Mouse (Mus musculus): ENCODE data around the gene Fnbp1l.

The Fnbp1l gene

GRCm38 (mm10) chr3:122528477-122528876 lies 91.0 kb downstream of the Fnbp1l start:
- no peak for DNase-seq (ENCODE audit: low spot score in 2 of 2)

- DNase-seq (ENCODE audit: low spot score in 2 of 2) = no peak
These were observed 98.2 kb downstream of the Fnbp1l start for GRCm38 (mm10) chr3:122521294-122521693.

GRCm38 (mm10) chr3:122520875-122521274 lies 98.6 kb downstream of the Fnbp1l start:
- no peak for DNase-seq (ENCODE audit: low spot score in 2 of 2)

GRCm38 (mm10) chr3:122520365-122520764 lies 99.2 kb downstream of the Fnbp1l start:
- DNase-seq (ENCODE audit: low spot score in 2 of 2) = no peak

- DNase-seq (ENCODE audit: low spot score in 2 of 2) = no peak
These were observed 100.4 kb downstream of the Fnbp1l start for GRCm38 (mm10) chr3:122519082-122519481.

- DNase-seq (ENCODE audit: low spot score in 2 of 2) = no peak
These were observed 101.2 kb downstream of the Fnbp1l start for GRCm38 (mm10) chr3:122518231-122518736.

- no peak for DNase-seq (ENCODE audit: low spot score in 2 of 2)
These were observed 101.8 kb downstream of the Fnbp1l start for GRCm38 (mm10) chr3:122517726-122518125.

- DNase-seq (ENCODE audit: low spot score in 2 of 2) = no peak
These were observed 103.2 kb downstream of the Fnbp1l start for GRCm38 (mm10) chr3:122516327-122516695.

GRCm38 (mm10) chr3:122515568-122516326 lies 103.8 kb downstream of the Fnbp1l start:
- DNase-seq (ENCODE audit: low spot score in 2 of 2) = no peak

DNA sequence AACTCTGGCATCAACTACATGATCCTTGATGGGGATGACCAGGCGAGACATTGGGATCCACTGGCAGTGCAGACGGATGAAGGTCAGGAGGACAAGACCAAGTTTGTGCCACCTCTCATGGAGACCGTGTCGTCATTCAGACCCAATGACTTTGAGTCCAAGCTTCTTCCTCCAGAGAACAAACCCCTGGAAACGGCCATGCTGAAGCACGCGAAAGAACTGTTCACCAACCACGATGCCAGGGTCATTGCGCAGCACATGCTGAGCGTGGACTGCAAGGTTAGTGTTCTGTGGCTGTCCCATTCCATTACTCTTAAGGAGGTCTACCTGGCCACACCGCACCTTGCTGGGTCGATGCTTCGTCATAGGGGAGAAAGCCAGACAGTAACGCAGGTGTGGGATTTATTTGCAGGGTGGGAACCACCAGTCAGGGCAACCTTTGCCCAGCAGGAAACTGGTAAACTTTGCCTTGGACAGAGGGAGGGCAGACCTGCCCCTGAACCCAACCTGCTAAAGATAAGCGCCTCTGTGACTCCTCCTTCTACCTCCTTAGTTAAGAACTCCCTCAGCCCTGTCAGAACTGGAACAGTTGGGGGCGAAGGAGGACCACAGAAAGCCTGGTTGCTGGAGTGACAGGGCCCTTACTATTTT lies 106.7 kb downstream of the Fnbp1l start:
- no peak for DNase-seq (ENCODE audit: low spot score in 2 of 2)

GRCm38 (mm10) chr3:122511721-122512619 lies 107.5 kb downstream of the Fnbp1l start:
- no peak for DNase-seq (ENCODE audit: low spot score in 2 of 2)

GRCm38 (mm10) chr3:122510932-122511331 lies 108.6 kb downstream of the Fnbp1l start:
- DNase-seq (ENCODE audit: low spot score in 2 of 2) = no peak

- DNase-seq (ENCODE audit: low spot score in 2 of 2) = no peak
These were observed 109.2 kb downstream of the Fnbp1l start for GRCm38 (mm10) chr3:122510240-122510750.

DNA sequence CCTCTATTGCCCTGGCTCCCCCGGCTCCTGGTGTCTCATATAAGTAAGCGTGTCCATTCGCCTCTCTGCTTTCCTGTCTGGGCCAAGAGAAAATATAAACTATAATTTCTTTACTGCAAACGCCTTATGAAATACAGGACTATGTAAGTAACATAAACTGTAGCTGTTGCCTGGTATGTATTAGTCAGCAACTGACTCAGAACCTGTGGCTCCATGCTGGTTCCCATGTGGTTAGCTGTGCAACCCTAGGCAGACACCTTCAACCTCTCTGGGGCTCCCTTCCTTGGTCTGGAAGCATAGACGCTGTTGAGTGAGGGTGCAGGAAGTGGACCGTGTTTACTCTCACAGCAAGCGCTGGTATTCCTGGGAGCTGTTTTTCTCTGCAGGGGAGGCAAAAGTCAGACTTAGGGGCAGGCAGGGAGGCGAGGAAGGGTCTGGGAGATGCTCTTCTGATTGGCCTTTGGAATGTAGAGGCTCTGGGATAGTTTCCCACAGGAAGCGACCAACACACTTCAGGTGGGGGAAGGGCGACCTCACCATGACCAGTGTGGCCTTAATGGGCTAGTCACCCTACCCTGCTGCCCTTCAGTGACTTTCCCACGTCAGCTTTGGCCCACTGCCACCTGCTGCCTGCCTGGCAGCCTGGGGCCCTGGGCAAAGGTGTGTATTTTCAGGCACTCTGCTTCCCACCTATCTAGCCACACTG lies 109.8 kb downstream of the Fnbp1l start:
- DNase-seq (ENCODE audit: low spot score in 2 of 2) = no peak

GRCm38 (mm10) chr3:122509084-122509483 lies 110.4 kb downstream of the Fnbp1l start:
- DNase-seq (ENCODE audit: low spot score in 2 of 2) = no peak

DNA sequence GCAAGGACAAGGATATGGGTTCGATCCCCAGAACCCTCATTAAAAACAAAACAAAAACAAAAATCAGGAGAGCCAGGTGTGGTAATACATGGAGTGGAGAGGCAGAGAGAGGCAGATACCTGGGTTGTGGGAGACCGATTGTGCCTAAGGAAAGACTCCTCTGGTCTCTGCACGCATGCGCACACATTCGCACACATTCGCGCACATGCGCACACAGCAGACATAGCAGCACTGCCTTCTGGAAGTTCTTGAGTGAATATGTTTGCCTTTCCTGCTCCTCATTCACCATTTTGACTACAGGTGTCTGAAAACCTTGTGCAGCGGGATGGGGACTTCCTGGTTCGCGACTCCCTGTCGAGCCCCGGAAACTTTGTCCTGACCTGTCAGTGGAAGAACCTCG lies 111.7 kb downstream of the Fnbp1l start:
- no peak for DNase-seq (ENCODE audit: low spot score in 2 of 2)

DNA sequence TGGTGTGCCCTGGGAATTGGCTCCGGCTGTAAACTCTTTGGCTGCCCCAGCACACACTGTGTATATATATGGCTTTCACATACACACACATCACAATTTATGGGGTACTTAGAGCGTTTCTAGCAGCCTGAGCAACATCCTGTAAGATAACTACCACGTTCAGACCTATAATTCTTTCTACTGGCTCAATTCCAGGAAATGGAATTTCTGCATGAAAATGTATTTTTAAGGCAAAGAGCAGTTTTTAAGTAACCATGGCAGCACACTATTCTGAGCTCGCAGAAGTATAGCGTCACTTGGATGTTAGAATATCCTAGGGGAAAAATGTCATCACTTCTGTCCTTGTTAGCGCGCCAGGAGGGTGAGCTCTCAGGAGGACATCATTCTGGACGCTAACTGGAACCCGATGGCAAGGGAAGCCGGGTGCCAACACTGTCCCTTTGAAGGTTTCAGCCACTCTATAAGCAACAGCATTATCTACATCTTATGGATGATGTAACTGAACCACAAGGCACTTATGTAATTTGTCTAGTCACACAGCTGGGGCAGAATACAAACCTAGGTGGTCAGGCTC lies 113.1 kb downstream of the Fnbp1l start:
- DNase-seq (ENCODE audit: low spot score in 2 of 2) = no peak

GRCm38 (mm10) chr3:122500929-122501328 lies 118.6 kb downstream of the Fnbp1l start:
- DNase-seq (ENCODE audit: low spot score in 2 of 2) = no peak

DNA sequence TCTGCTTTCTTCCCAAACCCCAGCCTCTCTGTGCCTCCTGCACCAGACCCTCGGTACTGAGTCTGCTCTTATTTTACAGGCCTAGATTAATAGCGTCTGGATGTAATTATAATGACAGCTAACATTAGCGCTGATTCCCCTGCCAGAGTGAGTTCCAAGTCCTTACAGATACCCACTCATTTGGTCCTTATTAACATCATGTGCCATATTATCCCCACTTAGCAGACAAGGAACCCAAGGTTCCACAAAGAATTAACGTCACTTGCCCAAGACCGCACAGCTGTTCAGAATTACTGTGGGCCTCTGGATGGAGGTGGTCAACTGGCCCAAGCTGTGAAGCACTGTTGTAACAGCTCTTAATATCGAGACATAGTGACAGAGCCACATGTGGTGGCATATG lies 119.9 kb downstream of the Fnbp1l start:
- DNase-seq (ENCODE audit: low spot score in 2 of 2) = no peak

GRCm38 (mm10) chr3:122498528-122498927 lies 121.0 kb downstream of the Fnbp1l start:
- DNase-seq (ENCODE audit: low spot score in 2 of 2) = no peak

GRCm38 (mm10) chr3:122497871-122498270 lies 121.6 kb downstream of the Fnbp1l start:
- no peak for DNase-seq (ENCODE audit: low spot score in 2 of 2)

Data from spleen, postnatal 36 days (tissue).